Mouse (Mus musculus): ENCODE measurements at regions not wholly inside any gene's neighbourhood (a gene's known extent, or its start where the extent isn't known, plus 50 kb on each side); places are given as distances from the start of the nearest gene placed in this dataset.

DNA sequence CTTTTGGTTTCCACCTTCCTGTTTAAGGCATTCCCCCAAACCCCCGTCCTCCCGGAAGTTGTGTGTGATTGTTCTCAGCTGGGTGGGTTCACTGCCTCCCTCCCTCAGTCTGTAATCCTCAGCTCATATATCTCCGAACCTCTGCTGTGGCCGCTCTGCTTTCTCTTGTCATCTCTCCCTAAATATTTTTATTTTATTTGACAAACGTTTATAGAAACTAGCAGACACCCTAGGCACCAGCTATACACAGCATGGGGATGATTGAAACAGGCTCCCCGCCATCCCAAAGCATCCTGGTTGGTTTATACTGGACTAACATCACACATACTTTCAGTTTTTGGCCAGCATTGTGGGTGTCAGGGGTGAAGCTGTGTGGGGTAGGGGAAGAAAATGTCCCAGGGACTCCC is 208.8 kb downstream of the Wdr11 start:
- peak in 1 of 2 experiments; percentile 39 for DNase-seq (ENCODE audit: extremely low spot score in 1 of 2, low spot score in 2 of 2)
- intact Hi-C loops (cut with DNase I) = no loop called here

DNA sequence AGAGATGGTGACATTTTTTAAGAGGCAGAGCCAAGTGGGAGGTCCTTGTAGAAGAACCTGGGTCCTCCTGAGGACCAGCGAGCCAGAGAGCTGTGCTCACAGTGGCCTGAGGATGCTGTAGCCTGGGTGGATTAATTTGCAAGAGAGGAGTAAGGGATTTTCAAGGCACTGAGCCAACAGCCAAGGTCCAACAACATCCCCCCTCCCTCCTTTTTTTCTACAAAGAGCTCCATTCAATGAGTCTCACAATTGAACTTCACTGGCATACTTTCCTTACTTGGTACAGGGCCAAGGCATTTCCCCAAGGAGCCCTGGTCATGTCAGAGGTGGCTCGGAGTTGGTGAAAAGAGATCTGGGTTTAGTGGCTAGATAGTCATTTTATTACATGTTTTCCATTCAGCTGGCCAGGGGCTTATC is 209.8 kb downstream of the Wdr11 start:
- intact Hi-C loops (cut with DNase I) = no loop called here
- DNase-seq (ENCODE audit: extremely low spot score in 1 of 2, low spot score in 2 of 2) = peak in 1 of 2 experiments; percentile 29

DNA sequence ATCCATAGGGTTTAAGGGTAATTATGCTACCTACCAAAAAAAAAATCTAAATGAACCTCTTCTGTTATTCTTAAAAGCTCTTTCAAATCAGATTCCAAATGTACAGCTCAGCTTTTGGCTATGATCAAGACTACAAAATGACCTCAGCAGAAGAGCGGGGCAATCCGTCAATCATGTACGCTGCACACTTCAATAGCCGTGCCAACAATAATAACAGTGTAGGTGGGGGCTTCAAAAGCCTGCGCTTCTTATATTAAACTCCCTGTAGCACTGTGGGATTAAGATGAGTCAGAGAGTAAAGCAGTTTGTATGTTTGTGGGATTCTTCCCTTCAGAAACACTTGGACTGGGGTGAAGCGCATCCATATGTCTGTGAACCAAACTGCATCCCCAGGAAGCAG is 210.5 kb downstream of the Wdr11 start:
- intact Hi-C loops (cut with DNase I) = no loop called here
- DNase-seq (ENCODE audit: extremely low spot score in 1 of 2, low spot score in 2 of 2) = no peak

DNA sequence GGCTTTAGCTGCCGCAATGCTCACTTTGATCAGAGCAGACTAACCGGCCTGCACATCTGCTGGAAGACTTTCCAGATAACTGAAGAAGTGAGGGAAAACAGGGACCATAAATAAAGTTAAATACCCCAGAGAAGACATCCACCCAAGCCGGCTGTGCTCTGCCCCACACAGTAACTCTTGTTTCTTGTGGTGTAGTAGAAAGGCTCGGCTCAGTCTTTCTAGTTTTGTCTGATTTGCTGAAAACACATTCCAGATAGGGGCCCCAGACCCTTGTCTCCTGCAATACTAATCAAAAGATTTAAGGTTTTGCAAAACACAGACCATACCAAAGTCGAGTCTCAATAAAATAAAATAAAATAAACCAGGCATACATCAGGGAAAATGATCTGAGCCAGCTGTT is 213.7 kb downstream of the Wdr11 start:
- intact Hi-C loops (cut with DNase I) = no loop called here
- DNase-seq (ENCODE audit: extremely low spot score in 1 of 2, low spot score in 2 of 2) = no peak

DNA sequence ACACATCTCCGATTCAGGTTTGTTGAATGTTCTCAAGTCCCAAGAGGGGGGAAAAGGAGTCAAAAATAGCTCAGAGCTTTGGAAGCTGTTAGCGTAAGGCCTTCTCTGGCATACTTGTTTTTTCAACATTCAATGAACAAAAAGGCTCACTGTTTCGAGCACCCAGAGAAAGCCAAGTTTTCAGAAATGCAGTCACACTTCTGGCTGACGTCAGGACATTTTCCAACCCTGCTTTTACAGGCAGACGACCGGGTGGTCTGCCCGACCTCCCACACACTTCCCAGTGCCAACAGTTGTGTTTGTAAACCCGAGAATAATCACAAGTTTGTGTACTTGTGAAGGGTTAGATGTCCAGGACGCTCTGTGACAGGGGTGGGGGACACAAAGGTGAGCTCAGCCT is 218.5 kb downstream of the Wdr11 start:
- peak in 1 of 2 experiments; percentile 9 for DNase-seq (ENCODE audit: extremely low spot score in 1 of 2, low spot score in 2 of 2)
- intact Hi-C loops (cut with DNase I) = no loop called here

DNA sequence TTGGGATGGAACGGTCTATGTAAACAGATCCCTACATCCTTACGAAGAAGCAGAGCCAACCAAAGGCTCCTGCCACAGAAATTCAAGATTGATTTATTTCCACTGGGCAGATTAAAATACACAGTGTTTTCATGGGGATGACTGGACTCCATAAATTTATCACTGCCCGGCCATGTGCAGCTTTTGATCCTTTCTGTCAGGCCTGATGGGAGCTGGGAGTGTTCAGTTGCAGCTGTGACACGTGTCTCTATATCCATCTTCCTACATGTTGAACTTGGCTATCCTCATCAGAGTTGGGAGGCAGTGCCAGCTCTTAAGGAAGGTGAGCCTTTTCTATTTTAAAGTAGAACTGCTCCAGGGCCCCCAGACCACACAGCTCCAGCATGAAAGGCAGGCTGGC is 218.9 kb downstream of the Wdr11 start:
- DNase-seq (ENCODE audit: extremely low spot score in 1 of 2, low spot score in 2 of 2) = no peak
- intact Hi-C loops (cut with DNase I) = no loop called here

DNA sequence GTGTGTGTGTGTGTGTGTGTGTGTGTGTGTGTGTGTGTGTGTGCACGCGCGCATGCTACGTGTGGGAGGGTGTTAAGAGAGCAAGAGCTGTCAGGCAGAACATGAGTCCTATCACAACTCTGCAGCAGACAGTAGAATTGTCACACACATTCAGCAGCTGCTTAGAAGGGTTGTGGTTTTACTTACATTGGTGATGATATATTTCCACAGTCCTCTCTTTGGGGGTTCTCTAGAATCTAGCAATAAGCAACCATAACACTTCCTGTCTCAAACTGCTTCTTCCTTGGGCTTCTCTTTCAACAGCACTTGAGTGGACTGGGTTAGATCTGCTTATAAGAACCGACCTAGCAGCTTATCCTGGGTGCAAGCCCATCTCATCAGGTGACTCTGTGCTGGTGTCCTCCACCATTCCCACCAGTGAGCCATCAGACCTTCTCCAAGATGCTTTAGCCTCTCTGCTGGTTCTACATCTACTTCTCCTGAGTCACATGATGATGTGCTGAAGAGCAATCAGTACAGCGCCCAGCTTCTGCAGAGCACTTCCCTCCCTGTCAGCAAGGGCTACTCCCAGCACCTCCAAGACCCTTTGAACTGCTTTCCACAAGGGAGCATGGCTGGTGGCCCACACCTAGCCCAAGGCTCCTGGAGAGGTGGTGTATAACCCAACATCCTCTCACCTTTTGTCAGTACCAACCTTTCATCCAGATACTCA is 222.6 kb downstream of the Wdr11 start:
- no peak for DNase-seq (ENCODE audit: extremely low spot score in 1 of 2, low spot score in 2 of 2)
- intact Hi-C loops (cut with DNase I) = no loop called here

DNA sequence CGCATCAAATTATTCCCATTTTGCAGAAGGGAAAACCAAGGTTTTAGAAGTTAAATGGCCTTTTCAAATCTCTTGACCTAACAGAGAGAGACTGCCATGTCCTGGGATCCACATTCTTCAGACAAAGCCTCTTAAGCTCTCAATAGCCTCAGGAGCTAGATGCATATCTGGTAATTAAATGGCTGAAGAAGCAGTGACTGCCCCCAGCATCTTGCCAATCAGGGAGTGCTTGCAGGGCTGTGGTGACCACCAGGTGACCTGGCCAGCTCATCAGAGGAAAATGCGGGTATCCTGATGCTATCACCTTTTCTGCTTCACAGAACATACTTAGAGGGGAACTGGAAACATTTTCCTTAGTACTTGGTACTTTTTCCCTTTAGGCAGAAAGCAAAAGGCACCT is 227.2 kb downstream of the Wdr11 start:
- no peak for DNase-seq (ENCODE audit: extremely low spot score in 1 of 2, low spot score in 2 of 2)
- intact Hi-C loops (cut with DNase I) = no loop called here

DNA sequence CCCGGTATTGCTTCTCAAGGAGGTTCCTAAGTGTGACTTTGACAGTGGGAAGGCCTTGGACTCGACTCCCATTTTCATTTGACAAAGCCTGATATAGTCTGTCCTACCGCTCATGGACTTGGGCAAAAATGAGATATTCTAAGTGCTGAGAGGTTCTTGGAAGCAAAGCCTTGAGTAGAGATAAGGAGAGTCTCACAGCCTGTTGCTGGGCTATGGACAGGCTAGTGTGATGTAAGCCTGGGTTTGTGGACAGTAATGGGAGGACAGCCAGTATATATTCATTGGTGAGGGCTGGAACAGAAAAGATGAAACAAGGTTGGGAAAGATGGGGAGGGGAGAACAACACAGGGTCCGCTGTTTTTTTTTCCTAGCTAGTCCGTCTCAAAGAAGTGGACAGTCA is 228.0 kb downstream of the Wdr11 start:
- intact Hi-C loops (cut with DNase I) = no loop called here

DNA sequence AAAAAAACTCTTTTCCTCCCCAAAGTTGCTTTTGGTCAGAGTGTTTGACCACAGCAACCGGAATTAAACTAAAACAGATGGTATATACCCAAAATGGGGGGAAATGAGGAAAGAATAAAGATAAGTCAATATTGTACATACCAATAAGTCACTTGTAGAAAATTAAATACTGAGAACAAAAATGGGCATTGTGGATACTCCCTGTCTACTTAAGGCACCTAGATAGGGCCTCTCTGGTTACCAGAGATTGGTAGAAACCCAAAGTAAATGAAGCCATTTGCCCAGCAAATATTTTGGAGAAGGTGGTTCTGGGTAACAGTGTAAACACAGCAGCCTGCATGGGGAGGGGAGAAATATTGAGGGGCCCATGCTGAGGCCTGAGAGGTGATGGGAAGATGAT is 237.3 kb downstream of the Wdr11 start:
- no peak for DNase-seq (ENCODE audit: extremely low spot score in 1 of 2, low spot score in 2 of 2)
- intact Hi-C loops (cut with DNase I) = no loop called here

More for the DNA sequence above, 228.0 kb downstream of the Wdr11 start:
- no peak for DNase-seq (ENCODE audit: extremely low spot score in 1 of 2, low spot score in 2 of 2)

DNA sequence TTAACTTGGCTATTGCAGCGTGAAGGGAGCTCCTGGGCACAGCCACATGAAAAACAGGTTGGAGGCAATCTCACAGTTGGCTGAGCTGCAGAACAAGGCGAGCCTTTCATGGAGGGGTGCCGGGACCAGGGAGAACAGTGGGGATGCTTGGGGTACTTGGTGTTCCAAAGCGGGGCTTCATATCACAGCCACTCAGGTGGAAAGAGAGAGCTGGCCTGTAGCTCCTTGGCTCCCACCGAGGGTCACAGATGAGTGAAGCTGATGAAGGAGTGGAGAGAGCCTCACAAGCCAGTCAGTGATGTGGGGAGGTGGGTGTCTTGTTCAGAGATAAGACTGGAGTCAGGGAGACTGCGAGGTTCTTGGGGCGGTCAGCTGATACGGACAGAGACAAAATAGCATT is 241.2 kb downstream of the Wdr11 start:
- DNase-seq (ENCODE audit: extremely low spot score in 1 of 2, low spot score in 2 of 2) = no peak
- intact Hi-C loops (cut with DNase I) = no loop called here

DNA sequence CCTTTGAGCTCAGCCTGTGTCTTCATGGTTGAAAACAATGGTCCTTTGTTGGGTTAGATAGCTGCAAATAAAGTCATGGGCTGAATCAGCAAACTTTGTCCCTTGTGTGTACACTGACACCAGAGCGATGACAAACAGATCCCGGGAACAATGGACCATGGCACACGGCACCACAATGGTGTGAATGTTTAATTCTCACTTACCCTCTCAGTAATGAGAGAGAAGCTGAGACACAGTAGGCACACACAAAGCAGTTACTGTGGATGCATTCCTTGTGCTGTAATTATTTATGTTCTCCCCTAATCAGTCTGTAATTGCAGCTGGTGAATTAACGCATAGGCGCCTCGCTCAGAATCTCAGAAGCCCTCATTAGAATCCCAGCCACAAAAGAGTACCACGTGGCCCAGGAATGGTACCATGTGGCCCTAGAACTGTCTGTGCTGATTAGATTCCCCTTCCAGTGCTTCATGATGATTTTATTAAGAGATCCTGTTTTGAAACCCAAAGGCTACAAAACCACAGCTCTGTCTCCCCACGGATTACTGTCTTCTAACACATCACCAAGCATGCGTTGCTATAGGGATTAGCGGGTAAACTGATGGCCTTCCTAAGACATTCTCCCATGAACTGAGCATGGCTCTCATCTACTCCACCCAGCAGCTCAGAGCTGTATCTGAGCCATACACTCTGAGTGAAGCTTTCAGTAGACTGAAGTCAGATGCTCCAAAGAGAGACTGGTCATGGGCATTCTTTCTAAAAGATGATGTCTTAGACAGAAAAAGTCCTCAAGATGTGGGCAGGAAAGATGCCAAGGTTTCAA is 250.8 kb downstream of the Wdr11 start:
- DNase-seq (ENCODE audit: extremely low spot score in 1 of 2, low spot score in 2 of 2) = no peak
- intact Hi-C loops (cut with DNase I) = no loop called here

DNA sequence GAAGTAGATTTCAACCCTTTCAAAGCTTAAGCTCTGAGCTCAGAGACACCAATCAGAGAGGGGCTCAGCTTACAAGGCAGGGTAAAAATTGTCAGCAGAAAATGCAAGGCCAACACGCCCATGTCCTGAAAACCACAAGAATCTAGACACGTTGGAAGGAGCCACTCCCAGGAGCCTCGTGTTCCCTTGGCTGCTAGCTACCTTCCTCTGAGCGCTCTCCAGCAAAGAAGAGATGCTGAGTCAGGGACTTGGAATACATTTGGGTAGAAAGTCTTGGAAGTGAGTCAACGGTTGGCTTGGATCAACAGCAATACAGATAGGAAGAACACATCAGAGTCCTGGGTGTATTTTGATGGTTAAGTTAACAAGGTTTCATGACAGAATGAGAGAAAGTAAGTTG is 255.5 kb downstream of the Wdr11 start:
- DNase-seq (ENCODE audit: extremely low spot score in 1 of 2, low spot score in 2 of 2) = peak in 1 of 2 experiments; percentile 5
- intact Hi-C loops (cut with DNase I) = no loop called here

DNA sequence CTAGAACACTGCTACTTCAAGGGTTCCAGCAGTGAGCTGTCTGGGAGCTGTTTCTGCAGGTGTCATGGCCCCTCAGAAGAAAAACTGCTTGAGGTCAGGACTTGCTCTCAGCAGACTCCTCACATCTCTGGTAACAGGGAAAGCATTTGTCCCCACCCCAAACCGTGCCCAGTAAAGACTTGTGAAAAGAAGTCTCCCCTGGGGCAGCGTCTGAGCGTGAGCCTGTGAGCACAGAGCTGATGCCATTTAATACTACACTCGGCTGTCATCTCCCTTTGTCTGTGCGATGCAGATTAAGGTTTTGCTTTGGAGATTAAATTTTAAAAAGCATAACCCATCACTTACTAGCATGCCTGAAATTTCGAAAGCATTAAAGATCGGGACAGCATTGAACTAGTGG is 261.9 kb downstream of the Wdr11 start:
- intact Hi-C loops (cut with DNase I) = no loop called here
- no peak for DNase-seq (ENCODE audit: extremely low spot score in 1 of 2, low spot score in 2 of 2)

DNA sequence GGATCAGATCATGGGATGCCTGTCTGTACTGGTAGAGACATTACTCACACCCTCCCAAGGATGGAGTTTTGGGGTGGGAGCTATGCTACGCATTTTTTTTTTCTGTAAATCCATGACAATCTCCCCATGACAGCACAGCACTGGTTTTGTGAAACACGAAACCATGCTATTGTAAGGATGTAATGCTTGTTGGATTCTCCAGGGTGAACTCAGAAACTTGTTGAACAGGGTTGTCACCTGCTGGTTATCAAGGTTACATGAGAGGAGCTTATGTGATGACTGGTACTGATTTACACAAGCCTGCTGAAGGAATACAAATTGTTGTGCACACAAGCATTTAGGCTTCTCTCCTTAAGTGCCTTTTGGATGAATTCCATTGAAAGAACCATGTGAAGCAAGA is 263.3 kb downstream of the Wdr11 start:
- no peak for DNase-seq (ENCODE audit: extremely low spot score in 1 of 2, low spot score in 2 of 2)
- intact Hi-C loops (cut with DNase I) = no loop called here

DNA sequence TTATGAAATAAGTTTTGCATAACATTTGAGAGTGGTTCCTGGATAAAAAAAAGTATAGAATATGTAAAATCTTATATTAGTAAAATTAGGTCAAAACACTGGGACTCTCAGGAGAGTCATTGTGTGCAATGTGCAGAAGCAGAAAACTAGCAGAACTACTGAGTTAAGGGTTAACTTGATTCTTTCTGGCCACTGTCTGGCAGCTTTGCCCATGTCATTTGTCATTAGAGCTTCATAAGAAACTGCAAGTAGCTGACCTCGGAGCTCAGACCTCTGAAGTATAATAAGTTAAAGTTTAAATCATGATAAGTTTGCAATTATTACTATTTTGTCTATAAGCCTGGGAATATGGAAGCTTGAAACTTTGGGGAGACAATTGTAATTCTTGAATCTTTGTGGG is 271.3 kb downstream of the Wdr11 start:
- no peak for DNase-seq (ENCODE audit: extremely low spot score in 1 of 2, low spot score in 2 of 2)

DNA sequence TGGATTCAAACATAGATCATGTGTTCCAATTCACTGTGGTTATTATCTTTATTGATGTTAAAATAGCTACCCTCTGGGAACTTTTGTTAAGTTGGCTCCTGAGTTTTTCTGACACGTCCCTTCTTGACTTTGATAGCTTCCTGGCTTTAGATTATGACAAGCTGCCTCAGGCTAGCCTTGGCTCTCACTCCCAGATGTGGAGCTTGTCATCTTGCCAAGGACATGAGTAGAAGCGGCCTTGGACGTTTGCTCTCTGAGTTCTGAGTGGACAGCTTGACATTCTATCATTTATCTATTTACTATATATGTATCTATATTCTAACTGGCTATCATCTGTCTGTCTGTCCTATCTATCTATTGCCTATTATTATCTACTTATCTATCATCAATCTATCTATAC is 273.9 kb downstream of the Wdr11 start:
- DNase-seq (ENCODE audit: extremely low spot score in 1 of 2, low spot score in 2 of 2) = no peak
- intact Hi-C loops (cut with DNase I) = no loop called here

More for the DNA sequence above, 271.3 kb downstream of the Wdr11 start:
- intact Hi-C loops (cut with DNase I) = no loop called here

DNA sequence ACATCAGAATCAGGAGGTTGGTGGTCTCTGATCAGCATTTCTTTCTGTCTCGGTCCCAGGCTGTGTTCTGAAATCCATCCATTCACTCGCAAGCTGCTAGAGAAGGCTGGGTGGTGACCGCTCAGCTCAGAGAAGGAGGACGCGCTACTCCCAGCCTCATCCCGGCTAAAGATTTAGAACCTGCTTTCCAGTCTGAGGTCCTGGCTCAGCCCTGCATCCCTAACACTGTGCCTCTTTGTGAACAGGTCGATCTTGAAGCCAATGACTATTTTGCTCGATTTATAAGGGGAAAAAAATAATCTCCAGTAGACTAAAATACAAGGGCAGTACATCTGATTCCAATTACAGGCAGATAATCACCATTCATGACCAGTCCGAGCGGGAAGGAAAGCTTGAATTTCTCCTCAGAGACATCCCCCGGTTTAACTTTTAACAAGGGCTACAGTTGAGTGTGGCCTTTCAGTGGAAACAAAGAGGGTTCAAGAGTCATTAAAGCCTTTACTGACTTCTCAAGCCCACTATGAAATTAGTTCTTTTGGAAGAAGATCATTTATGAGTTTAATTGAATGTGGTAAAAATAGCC is 280.6 kb downstream of the Wdr11 start:
- no peak for DNase-seq (ENCODE audit: extremely low spot score in 1 of 2, low spot score in 2 of 2)
- intact Hi-C loops (cut with DNase I) = no loop called here

DNA sequence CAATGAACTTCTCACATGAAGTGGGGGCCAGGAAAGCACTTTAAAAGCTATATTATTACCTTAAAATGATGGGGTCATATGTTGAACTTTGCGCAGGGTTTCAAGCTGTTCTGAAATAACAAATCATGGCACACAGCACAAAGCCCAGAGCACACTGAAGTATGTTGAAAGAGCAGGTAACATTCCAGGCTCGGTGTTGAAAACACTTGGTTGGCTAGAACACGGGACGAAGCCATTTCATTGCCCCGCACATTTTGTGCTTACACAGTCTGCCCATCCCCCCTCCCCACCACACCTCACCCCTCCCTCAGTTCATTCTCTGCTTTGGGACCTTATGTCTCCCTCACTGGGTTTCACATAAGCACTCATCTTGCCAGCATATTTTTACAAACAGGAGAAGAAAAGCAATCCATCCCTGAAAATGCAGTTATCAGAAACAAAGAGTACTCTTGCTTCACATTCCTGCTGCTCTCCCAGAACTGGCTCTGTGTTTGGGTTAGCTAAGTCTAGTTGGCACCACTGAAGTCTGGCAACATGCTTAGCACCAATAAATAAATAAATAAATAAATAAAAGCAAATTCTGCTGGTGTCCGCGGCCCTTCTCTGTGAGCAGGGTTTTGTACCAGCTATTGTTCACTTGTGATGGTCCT is 284.7 kb downstream of the Wdr11 start:
- intact Hi-C loops (cut with DNase I) = no loop called here
- no peak for DNase-seq (ENCODE audit: extremely low spot score in 1 of 2, low spot score in 2 of 2)

DNA sequence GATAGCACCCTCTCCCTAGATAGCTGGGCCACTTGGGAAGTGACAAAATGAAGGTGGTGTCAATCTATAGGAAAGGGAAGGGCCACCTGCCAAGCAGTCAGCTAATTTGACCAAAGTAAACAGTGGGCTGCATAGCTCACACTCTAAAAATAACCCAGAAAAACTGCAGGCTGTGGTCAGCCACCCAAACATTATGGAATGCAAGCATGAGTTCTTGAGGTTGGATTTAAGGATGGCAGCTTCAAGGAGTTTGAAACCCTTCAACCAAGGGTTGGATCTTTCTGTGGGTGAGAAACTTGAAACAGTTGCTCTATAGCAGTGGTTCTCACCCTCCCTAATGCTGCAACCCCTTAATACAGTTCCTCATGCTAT is 285.2 kb downstream of the Wdr11 start:
- intact Hi-C loops (cut with DNase I) = no loop called here
- no peak for DNase-seq (ENCODE audit: extremely low spot score in 1 of 2, low spot score in 2 of 2)
